Mouse (Mus musculus): ENCODE measurements around the gene Bean1. TPM values are rescaled to one million over a fixed set of nuclear protein-coding genes. Genes with fewer than 3 reads are reported as not detected.

Bean1 gene
- polyA plus RNA-seq, 1 experiment: 2.6 TPM

GRCm38 (mm10) chr8:104146717-104147494 lies 23.3 kb upstream of the Bean1 start:
- WGBS: 88% methylated on average over 15 of the region's 15 CpGs
- TF ChIP-seq CTCF (IDR thresholded peaks at IDR 0.05; ENCODE audit: control insufficient read depth, insufficient read depth, low read length): no peak
- TF ChIP-seq POLR2A (IDR thresholded peaks at IDR 0.05; ENCODE audit: borderline replicate concordance, control insufficient read depth, low read depth, low read length): no peak
- Histone ChIP-seq H3K4me1 (ENCODE audit: control insufficient read depth, insufficient read depth, low read length) (no peaks in the 10 kb centered on the region), H3K4me3 (replicated peaks; ENCODE audit: control insufficient read depth, low read depth, low read length) (no peak overlapping the region), H3K27ac (ENCODE audit: control insufficient read depth, insufficient read depth, low read depth, low read length, poor library complexity) (no peak overlapping the region)

GRCm38 (mm10) chr8:104147947-104148346 lies 22.3 kb upstream of the Bean1 start:
- WGBS: 90% methylated on average over 2 of the region's 2 CpGs
- Histone ChIP-seq H3K27ac (ENCODE audit: control insufficient read depth, insufficient read depth, low read depth, low read length, poor library complexity) (no peak overlapping the region), H3K4me3 (replicated peaks; ENCODE audit: control insufficient read depth, low read depth, low read length) (no peak overlapping the region), H3K4me1 (ENCODE audit: control insufficient read depth, insufficient read depth, low read length) (no peaks in the 10 kb centered on the region)
- no peak for TF ChIP-seq CTCF (IDR thresholded peaks at IDR 0.05; ENCODE audit: control insufficient read depth, insufficient read depth, low read length)
- no peak for TF ChIP-seq POLR2A (IDR thresholded peaks at IDR 0.05; ENCODE audit: borderline replicate concordance, control insufficient read depth, low read depth, low read length)

- H3K4me3 ChIP-seq (replicated peaks; ENCODE audit: control insufficient read depth, low read depth, low read length): no peak overlapping the region
- H3K27ac ChIP-seq (ENCODE audit: control insufficient read depth, insufficient read depth, low read depth, low read length, poor library complexity): no peak overlapping the region
- no peak for TF ChIP-seq POLR2A (IDR thresholded peaks at IDR 0.05; ENCODE audit: borderline replicate concordance, control insufficient read depth, low read depth, low read length)
- no peak for TF ChIP-seq CTCF (IDR thresholded peaks at IDR 0.05; ENCODE audit: control insufficient read depth, insufficient read depth, low read length)
- WGBS: 82% methylated on average over 5 of the region's 5 CpGs
- H3K4me1 ChIP-seq (ENCODE audit: control insufficient read depth, insufficient read depth, low read length): no peaks in the 10 kb centered on the region
These were observed 9.5 kb upstream of the Bean1 start for GRCm38 (mm10) chr8:104160731-104161130.

DNA sequence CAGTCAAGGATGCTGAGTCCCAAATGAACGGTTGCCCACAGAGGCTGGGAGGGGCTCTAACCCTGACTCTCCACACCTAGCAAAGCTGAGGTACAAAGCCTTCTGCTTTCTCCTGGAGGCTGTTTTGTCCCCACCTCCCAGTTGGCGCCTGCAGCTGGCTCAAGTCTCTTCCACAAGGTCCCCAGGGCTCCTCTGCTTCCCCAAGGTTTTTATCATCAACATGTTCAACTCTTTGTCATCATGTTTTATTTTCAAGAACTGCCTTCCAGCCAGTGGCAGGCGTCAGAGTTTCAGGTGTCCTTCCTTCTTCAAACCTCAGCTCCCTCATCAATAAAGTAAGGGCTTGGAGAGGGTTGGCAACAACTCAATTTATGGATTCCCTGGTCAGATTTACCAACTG lies 781 bp upstream of the Bean1 start:
- H3K4me3 ChIP-seq (replicated peaks; ENCODE audit: control insufficient read depth, low read depth, low read length): no peak overlapping the region
- TF ChIP-seq CTCF (IDR thresholded peaks at IDR 0.05; ENCODE audit: control insufficient read depth, insufficient read depth, low read length) (no peak), POLR2A (IDR thresholded peaks at IDR 0.05; ENCODE audit: borderline replicate concordance, control insufficient read depth, low read depth, low read length) (no peak)
- H3K27ac ChIP-seq (ENCODE audit: control insufficient read depth, insufficient read depth, low read depth, low read length, poor library complexity): no peak overlapping the region
- 54% methylated on average over 3 of the region's 3 CpGs for WGBS
- no peaks in the 10 kb centered on the region for H3K4me1 ChIP-seq (ENCODE audit: control insufficient read depth, insufficient read depth, low read length)

- WGBS: 6% methylated on average over 32 of the region's 32 CpGs
- no peak for TF ChIP-seq POLR2A (IDR thresholded peaks at IDR 0.05; ENCODE audit: borderline replicate concordance, control insufficient read depth, low read depth, low read length)
- no peak for TF ChIP-seq CTCF (IDR thresholded peaks at IDR 0.05; ENCODE audit: control insufficient read depth, insufficient read depth, low read length)
- H3K4me3 ChIP-seq (replicated peaks; ENCODE audit: control insufficient read depth, low read depth, low read length): no peak overlapping the region
- no peaks in the 10 kb centered on the region for H3K4me1 ChIP-seq (ENCODE audit: control insufficient read depth, insufficient read depth, low read length)
- H3K27ac ChIP-seq (ENCODE audit: control insufficient read depth, insufficient read depth, low read depth, low read length, poor library complexity): no peak overlapping the region
These were observed 893 bp downstream of the Bean1 start for GRCm38 (mm10) chr8:104171050-104171620.

DNA sequence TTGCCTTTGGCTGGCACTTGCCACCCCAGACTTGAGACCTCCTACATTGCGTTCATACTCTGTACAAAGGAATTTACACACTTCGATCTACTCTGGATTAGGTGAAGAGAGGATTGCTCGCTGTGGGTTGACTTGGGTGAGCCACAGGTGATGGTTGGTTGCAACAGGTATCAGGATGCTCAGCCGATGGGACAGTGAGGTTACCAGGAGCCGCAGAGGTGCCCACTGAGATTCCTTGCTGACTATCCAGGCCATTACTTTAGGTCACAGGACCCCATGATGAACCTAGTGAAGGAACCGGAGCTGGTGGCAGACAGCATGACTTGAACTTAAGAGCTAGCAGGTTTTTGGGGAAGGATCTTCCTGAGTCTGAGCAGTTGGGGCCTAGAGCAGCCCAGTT lies 2.2 kb downstream of the Bean1 start:
- 84% methylated on average over 6 of the region's 6 CpGs for WGBS
- TF ChIP-seq CTCF (IDR thresholded peaks at IDR 0.05; ENCODE audit: control insufficient read depth, insufficient read depth, low read length) (no peak), POLR2A (IDR thresholded peaks at IDR 0.05; ENCODE audit: borderline replicate concordance, control insufficient read depth, low read depth, low read length) (no peak)
- H3K27ac ChIP-seq (ENCODE audit: control insufficient read depth, insufficient read depth, low read depth, low read length, poor library complexity): no peak overlapping the region

GRCm38 (mm10) chr8:104175848-104176527 lies 5.7 kb downstream of the Bean1 start:
- no peaks in the 10 kb centered on the region for H3K4me1 ChIP-seq (ENCODE audit: control insufficient read depth, insufficient read depth, low read length)
- TF ChIP-seq POLR2A (IDR thresholded peaks at IDR 0.05; ENCODE audit: borderline replicate concordance, control insufficient read depth, low read depth, low read length) (no peak), CTCF (IDR thresholded peaks at IDR 0.05; ENCODE audit: control insufficient read depth, insufficient read depth, low read length) (no peak)
- H3K4me3 ChIP-seq (replicated peaks; ENCODE audit: control insufficient read depth, low read depth, low read length): no peak overlapping the region
- no peak overlapping the region for H3K27ac ChIP-seq (ENCODE audit: control insufficient read depth, insufficient read depth, low read depth, low read length, poor library complexity)
- WGBS: 35% methylated on average over 8 of the region's 8 CpGs

More for the DNA sequence above, 2.2 kb downstream of the Bean1 start:
- no peak overlapping the region for H3K4me3 ChIP-seq (replicated peaks; ENCODE audit: control insufficient read depth, low read depth, low read length)
- no peaks in the 10 kb centered on the region for H3K4me1 ChIP-seq (ENCODE audit: control insufficient read depth, insufficient read depth, low read length)

- Histone ChIP-seq H3K4me1 (ENCODE audit: control insufficient read depth, insufficient read depth, low read length) (no peaks in the 10 kb centered on the region), H3K27ac (ENCODE audit: control insufficient read depth, insufficient read depth, low read depth, low read length, poor library complexity) (no peak overlapping the region), H3K4me3 (replicated peaks; ENCODE audit: control insufficient read depth, low read depth, low read length) (no peak overlapping the region)
- TF ChIP-seq CTCF (IDR thresholded peaks at IDR 0.05; ENCODE audit: control insufficient read depth, insufficient read depth, low read length) (no peak), POLR2A (IDR thresholded peaks at IDR 0.05; ENCODE audit: borderline replicate concordance, control insufficient read depth, low read depth, low read length) (no peak)
- WGBS: 81% methylated on average over 4 of the region's 4 CpGs
These were observed 6.8 kb downstream of the Bean1 start for GRCm38 (mm10) chr8:104177054-104177453.
